Mouse (Mus musculus) forebrain, embryonic 10.5 days (tissue): ENCODE results near the gene Trim30c. TPM values are rescaled to one million over a fixed set of nuclear protein-coding genes. Genes with fewer than 3 reads are reported as not detected.
"Not testable (repeated sequence)": the region's sequence is repeated elsewhere in the genome, so short reads cannot be mapped to it uniquely, and the experiment has no call there.

ENCODE experiments used
- DNase-seq: peaks from one replicate; pipeline ENCODE4 v3.0.0-alpha.2; 2017; ENCODE audit warnings: low spot score; ENCODE audit errors: extremely low spot score
- H3K27ac ChIP-seq: fragments of 300-500 bp; sonication (generic); 2 replicates; pipeline ENCODE4 v1.5.1; 2016; ENCODE audit warnings: mild to moderate bottlenecking
- H3K27me3 ChIP-seq: fragments of 300-500 bp; sonication (generic); 2 replicates; pipeline ENCODE4 v1.6.1; 2016; ENCODE audit warnings: mild to moderate bottlenecking; ENCODE audit not compliant: poor library complexity, severe bottlenecking
- H3K36me3 ChIP-seq: fragments of 300-500 bp; sonication (generic); replicated peaks from 2 replicates; pipeline ENCODE4 v1.6.1; 2016; ENCODE audit warnings: mild to moderate bottlenecking, moderate library complexity
- H3K4me1 ChIP-seq: fragments of 300-500 bp; sonication (generic); 2 replicates; pipeline ENCODE4 v1.6.1; 2016
- H3K4me3 ChIP-seq: fragments of 300-500 bp; sonication (generic); 2 replicates; pipeline ENCODE4 v1.5.1; 2016; ENCODE audit warnings: mild to moderate bottlenecking, moderate library complexity
- H3K9me3 ChIP-seq: fragments of 300-500 bp; sonication (generic); 2 replicates; pipeline ENCODE4 v1.6.1; 2016; ENCODE audit warnings: mild to moderate bottlenecking, moderate library complexity
- WGBS: fragments of 180-500 bp; shearing (Covaris S2); methylation state at CpG from one replicate; pipeline ENCODE4 v1.1.7; 2016; 5-methylcytosine and 5-hydroxymethylcytosine counted together
- polyA plus RNA-seq: library from polyadenylated mRNA; unstranded; fragments of >200 nt; fragmentation: Nextera tagmentation; extraction: Ambion mirVana; gene quantifications from 2 replicates; pipeline ENCODE4 v1.2.1, GENCODE M21; 2016

Trim30c gene
- polyA plus RNA-seq, result 0.11 TPM in 1 of 2 replicates, not detected in the other

- no peak within 1 kb of the TSS for H3K4me3 ChIP-seq
- H3K27ac ChIP-seq, result no peak within 1 kb of the TSS
- H3K9me3 ChIP-seq, result no peaks in the 10 kb centered on the region
- no peaks in the 10 kb centered on the region for H3K4me1 ChIP-seq
- no peaks in the 10 kb centered on the region for H3K27me3 ChIP-seq
- WGBS, result 90% methylated on average over 1 of the region's 1 CpGs
- DNase-seq, result no peak
- no peaks in the 10 kb centered on the region for H3K36me3 ChIP-seq
Measured at GRCm38 (mm10) chr7:104400698-104401097, at the start of gene Trim30c. Gene Trim30c (minus strand): TSS chr7:104400837.

- Histone ChIP-seq H3K27ac (no peak overlapping the region), H3K36me3 (no peaks in the 10 kb centered on the region), H3K27me3 (no peaks in the 10 kb centered on the region), H3K4me1 (no peaks in the 10 kb centered on the region), H3K9me3 (no peaks in the 10 kb centered on the region), H3K4me3 (no peak overlapping the region)
- 64% methylated on average over 2 of the region's 2 CpGs for WGBS
- no peak for DNase-seq
Measured at GRCm38 (mm10) chr7:104445961-104446645, 45.5 kb upstream of the Trim30c start.

GRCm38 (mm10) chr7:104404460-104404950 lies 3.9 kb upstream of the Trim30c start:
- 95% methylated on average over 3 of the region's 3 CpGs for WGBS

GRCm38 (mm10) chr7:104401140-104401539 lies 503 bp upstream of the Trim30c start:
- no peak for DNase-seq
- no peak overlapping the region for H3K27ac ChIP-seq
- no peaks in the 10 kb centered on the region for H3K36me3 ChIP-seq
- no peaks in the 10 kb centered on the region for H3K9me3 ChIP-seq
- no peaks in the 10 kb centered on the region for H3K27me3 ChIP-seq
- H3K4me1 ChIP-seq, result no peaks in the 10 kb centered on the region
- H3K4me3 ChIP-seq, result no peak overlapping the region

More at GRCm38 (mm10) chr7:104404460-104404950, 3.9 kb upstream of the Trim30c start:
- H3K4me3 ChIP-seq, result no peak overlapping the region
- H3K4me1 ChIP-seq, result no peaks in the 10 kb centered on the region
- H3K36me3 ChIP-seq, result no peaks in the 10 kb centered on the region
- no peak for DNase-seq
- no peaks in the 10 kb centered on the region for H3K9me3 ChIP-seq
- no peaks in the 10 kb centered on the region for H3K27me3 ChIP-seq
- no peak overlapping the region for H3K27ac ChIP-seq

- no peaks in the 10 kb centered on the region for H3K4me1 ChIP-seq
- no peak overlapping the region for H3K27ac ChIP-seq
- WGBS, result 80% methylated on average over 1 of the region's 1 CpGs
- DNase-seq, result no peak
- H3K9me3 ChIP-seq, result no peaks in the 10 kb centered on the region
- H3K27me3 ChIP-seq, result no peaks in the 10 kb centered on the region
- H3K4me3 ChIP-seq, result no peak overlapping the region
- no peaks in the 10 kb centered on the region for H3K36me3 ChIP-seq
Measured at GRCm38 (mm10) chr7:104398492-104398891, 2.1 kb downstream of the Trim30c start.

- Histone ChIP-seq H3K27me3 (no peaks in the 10 kb centered on the region), H3K27ac (no peak within 1 kb of the TSS), H3K4me1 (no peaks in the 10 kb centered on the region), H3K36me3 (no peaks in the 10 kb centered on the region), H3K9me3 (no peaks in the 10 kb centered on the region), H3K4me3 (no peak within 1 kb of the TSS)
- DNase-seq, result no peak
- 66% methylated on average over 1 of the region's 1 CpGs for whole genome bisulfite sequencing
Measured at GRCm38 (mm10) chr7:104369736-104370414, 30.8 kb downstream of the Trim30c start, which contains the start of gene Trim30b. Gene Trim30b (minus strand): TSS chr7:104369884.

GRCm38 (mm10) chr7:104366339-104366738 lies 34.3 kb downstream of the Trim30c start:
- H3K9me3 ChIP-seq, result no peaks in the 10 kb centered on the region
- no peak for DNase-seq
- H3K4me3 ChIP-seq, result no peak overlapping the region
- H3K27me3 ChIP-seq, result no peaks in the 10 kb centered on the region
- no peaks in the 10 kb centered on the region for H3K4me1 ChIP-seq
- no peaks in the 10 kb centered on the region for H3K36me3 ChIP-seq
- H3K27ac ChIP-seq, result no peak overlapping the region

GRCm38 (mm10) chr7:104353600-104353967 lies 47.1 kb downstream of the Trim30c start:
- peak overlapping the region; percentile 44; the same call in 1 of the 2 replicates for H3K4me3 ChIP-seq
- 73% methylated on average over 2 of the region's 2 CpGs for WGBS

GRCm38 (mm10) chr7:104352717-104353599 lies 47.7 kb downstream of the Trim30c start, which contains the start of gene Trim12c:
Gene Trim12c (minus strand): TSS chr7:104353362.
- peak within 1 kb of the TSS; percentile 60 for H3K27ac ChIP-seq
- 11% methylated on average over 14 of the region's 14 CpGs for WGBS

More at GRCm38 (mm10) chr7:104353600-104353967, 47.1 kb downstream of the Trim30c start:
- Histone ChIP-seq H3K27ac (no peak overlapping the region), H3K4me1 (peaks cover 11% of the 10 kb centered on the region), H3K27me3 (no peaks in the 10 kb centered on the region), H3K9me3 (no peaks in the 10 kb centered on the region), H3K36me3 (no peaks in the 10 kb centered on the region)
- DNase-seq, result no peak

GRCm38 (mm10) chr7:104348043-104348442 lies 52.6 kb downstream of the Trim30c start:
- DNase-seq, H3K27ac ChIP-seq, H3K36me3 ChIP-seq, H3K4me3 ChIP-seq, H3K9me3 ChIP-seq, H3K27me3 ChIP-seq, H3K4me1 ChIP-seq: not testable (repeated sequence)
- WGBS, result 89% methylated on average over 4 of the region's 4 CpGs

More at GRCm38 (mm10) chr7:104352717-104353599, 47.7 kb downstream of the Trim30c start, which contains the start of gene Trim12c:
- Histone ChIP-seq H3K9me3 (no peaks in the 10 kb centered on the region), H3K27me3 (no peaks in the 10 kb centered on the region), H3K36me3 (no peaks in the 10 kb centered on the region), H3K4me3 (peak within 1 kb of the TSS; percentile 44), H3K4me1 (peaks cover 11% of the 10 kb centered on the region)
- peak; percentile 50 for DNase-seq

GRCm38 (mm10) chr7:104340744-104341143 lies 59.9 kb downstream of the Trim30c start:
- H3K27ac ChIP-seq, H3K36me3 ChIP-seq, H3K9me3 ChIP-seq, H3K4me3 ChIP-seq, DNase-seq, H3K27me3 ChIP-seq, H3K4me1 ChIP-seq: not testable (repeated sequence)
- 95% methylated on average over 4 of the region's 4 CpGs for WGBS

GRCm38 (mm10) chr7:104335547-104335946 lies 65.1 kb downstream of the Trim30c start:
- not testable (repeated sequence) for H3K4me3 ChIP-seq, DNase-seq, H3K36me3 ChIP-seq, H3K27me3 ChIP-seq, H3K9me3 ChIP-seq, H3K4me1 ChIP-seq, H3K27ac ChIP-seq
- WGBS, result 90% methylated on average over 3 of the region's 3 CpGs
